Mouse (Mus musculus) urinary bladder, postnatal 10 days (tissue): ENCODE results near the gene Grcc10.

ENCODE experiments used
- DNase-seq: peaks from one replicate; pipeline ENCODE4 v3.0.0; 2022; ENCODE audit warnings: low spot score

Gene Grcc10

DNA sequence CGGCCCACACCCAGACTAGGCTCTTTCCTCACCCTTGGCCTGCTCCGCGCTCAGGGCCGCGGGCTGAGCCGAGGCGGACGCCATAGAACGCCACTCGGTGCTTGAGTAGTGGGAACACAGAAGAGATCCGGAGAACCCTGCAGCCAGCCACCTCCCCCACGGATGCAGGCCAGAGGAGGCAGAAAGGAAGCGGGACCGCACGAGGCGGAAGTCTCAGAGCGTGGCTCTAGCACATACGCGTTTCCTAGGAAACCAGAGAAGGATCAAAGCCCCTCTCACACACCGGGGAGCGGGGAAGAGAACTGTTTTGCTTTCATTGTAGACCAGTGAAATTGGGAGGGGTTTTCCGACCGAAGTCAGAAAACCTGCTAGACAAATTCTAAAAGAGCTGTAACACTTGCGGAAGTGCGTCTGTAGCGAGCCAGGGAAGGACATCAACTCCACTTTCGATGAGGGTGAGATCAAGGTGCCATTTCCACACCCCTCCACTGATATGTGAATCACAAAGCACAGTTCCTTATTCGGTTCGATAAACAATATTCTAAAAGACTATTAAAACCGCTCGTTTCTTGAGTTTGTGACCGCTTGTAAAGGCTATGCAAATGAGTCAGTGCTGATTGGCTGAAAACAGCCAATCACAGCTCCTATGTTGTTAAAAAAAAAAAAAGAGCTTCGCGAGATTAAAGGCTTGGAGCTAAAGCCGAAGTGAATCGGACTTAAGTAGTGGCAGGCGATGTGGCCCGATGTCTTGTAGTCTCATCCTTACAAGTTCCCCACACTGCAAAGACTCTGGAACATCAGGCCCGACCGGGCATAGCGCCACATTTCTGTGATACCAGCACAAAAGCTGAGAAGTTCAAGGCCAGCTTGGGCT, at the start of gene Grcc10:
Gene Grcc10 (minus strand): TSS at position 487 of the 874 bp plus-strand sequence.
- no peak for DNase-seq

DNA sequence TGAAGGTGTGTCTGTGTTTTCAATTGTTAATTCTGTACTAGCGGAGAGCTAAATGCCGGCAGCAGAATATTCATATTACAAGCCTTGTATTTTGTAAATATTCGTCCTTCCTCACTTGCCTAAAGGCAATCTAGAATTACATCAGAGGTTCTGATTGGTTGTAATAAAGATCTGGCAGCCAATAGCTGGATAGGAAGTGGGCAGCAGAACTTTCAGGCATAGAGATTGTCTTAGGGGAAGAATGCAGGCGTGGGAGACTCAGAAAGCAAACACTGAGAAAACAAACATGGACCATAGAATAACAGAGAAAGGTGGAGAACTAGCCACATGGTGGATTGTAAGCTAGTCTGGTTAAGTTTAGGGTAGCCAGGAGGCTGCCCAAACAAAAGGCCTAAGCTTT, 48.9 kb upstream of the Grcc10 start:
- no peak for DNase-seq

DNA sequence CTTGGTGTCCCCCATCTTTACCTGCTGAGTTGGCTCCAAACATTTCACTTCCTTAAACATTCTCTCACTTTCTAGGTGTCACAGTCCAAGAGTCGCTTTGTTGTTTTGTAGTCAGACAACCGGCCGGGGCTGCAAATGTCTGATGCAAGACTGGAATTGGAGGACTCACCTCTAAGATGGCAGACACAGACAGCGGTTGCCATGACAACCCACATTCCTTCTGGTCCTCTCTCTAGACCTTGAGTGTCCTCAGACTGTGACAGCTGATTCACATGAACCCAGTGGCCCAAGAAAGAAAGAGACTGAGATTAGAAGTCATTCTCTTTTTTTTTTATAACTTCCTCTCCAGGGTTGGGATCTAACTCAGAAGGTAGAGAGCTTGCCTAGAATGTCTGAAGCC, 48.3 kb upstream of the Grcc10 start:
- no peak for DNase-seq

DNA sequence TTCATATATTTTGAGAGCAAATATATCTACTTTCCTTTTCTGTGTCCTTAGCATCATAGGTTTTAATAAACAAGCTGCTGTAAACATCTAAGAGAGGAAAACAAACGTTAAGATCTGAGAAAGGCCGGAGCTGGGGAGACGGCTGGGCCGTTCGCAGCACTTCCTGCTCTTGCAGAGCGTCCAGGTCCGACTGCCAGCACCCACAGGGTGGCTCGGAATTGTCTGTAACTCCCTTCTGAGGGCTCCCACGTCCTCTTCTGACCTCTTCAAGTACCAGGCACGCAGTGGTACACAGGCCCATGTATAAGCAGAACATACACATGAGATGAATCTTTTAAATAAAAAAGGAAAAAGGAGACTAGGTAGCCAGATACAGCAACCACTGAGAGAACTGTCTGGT, 46.5 kb upstream of the Grcc10 start:
- no peak for DNase-seq

DNA sequence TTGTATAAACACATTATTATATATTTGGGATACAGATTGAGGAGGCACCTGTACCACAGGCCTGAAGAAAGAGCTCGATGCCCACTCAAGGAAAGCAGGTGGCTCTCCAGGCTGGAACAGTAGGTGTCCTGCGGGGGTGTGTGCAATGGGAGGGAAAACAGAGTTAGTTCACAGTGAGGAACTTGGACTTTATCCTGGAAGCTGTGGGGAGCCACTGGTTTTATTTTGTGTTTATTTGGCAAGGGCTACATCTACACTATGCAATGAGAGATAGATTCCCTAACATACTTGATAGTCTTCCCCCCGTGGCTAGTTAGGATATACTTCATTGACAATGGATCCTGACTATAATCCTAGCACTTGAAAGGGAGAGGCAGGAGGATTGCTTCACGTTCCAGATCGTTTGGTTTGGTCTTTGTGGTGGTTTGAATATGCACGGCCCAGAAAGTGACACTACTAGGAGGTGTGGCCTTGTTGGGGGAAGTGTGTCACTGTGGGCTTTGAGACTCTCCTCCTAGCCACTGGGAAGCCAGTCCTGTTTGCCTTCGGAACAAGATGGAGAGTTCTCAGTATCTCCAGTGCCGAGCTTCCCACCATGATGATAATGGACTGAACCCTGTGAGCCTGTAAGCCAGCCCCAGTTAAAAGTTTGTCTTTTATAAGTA, 45.7 kb upstream of the Grcc10 start:
- DNase-seq, result no peak

DNA sequence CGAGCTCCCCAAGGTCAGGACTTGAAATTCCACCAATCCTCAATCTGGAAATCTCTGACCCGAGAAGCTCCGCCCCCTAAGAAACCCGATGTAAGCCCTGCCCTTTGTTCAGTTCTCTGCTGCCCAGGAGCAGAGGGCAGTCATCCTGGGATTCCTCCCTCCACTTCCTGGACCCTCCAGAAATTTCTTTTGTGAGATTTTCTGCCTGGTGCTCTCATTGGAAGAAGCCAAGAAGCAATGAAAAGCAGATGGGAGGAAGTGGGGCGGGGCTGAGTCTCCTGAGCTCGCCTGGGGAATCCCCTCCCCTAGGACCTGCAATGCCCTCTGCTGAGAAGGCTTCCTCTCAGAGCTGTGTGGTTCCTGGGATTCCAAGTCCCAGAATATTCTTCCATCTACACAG, 41.3 kb upstream of the Grcc10 start:
- DNase-seq, result no peak

DNA sequence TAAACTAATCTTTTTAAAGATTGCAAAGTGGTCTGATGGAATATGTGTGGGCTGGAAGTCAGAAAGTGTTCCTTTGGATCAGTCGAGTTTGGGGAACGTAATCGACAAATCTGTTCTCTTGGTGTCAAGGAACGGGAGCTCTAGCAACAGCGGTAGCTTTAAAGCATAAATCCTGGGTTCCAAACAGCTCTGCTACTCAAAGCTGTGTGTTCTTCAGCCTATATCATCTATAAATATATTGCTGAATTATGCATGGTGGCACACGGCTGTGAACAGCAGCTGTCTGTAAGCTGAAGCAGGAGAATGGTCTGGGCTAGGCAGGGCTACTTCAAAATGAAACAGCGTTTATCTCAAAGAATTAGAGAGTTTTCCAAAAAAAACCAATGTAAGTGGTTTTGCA, 39.7 kb upstream of the Grcc10 start:
- DNase-seq, result no peak

DNA sequence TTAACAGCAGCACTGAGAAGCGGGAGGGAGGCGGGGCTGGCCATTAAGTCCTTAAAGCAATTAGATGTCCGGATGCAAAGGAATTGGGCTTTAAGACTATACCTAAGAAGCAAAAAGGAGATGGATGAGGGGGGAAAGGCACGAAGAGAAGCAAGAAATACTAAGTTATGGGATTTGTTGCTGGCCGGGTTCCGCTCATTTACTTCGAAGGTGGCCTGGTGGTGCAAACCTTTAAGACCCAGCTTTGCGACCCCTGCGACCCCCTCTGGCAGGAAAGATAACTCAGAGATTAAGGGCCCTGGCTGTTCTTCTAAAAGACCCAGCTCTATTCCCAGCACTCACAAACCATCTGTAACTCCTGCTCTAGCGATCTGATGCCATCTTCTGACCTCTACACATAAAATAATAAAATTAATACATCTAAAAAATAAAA, 38.8 kb upstream of the Grcc10 start:
- no peak for DNase-seq

DNA sequence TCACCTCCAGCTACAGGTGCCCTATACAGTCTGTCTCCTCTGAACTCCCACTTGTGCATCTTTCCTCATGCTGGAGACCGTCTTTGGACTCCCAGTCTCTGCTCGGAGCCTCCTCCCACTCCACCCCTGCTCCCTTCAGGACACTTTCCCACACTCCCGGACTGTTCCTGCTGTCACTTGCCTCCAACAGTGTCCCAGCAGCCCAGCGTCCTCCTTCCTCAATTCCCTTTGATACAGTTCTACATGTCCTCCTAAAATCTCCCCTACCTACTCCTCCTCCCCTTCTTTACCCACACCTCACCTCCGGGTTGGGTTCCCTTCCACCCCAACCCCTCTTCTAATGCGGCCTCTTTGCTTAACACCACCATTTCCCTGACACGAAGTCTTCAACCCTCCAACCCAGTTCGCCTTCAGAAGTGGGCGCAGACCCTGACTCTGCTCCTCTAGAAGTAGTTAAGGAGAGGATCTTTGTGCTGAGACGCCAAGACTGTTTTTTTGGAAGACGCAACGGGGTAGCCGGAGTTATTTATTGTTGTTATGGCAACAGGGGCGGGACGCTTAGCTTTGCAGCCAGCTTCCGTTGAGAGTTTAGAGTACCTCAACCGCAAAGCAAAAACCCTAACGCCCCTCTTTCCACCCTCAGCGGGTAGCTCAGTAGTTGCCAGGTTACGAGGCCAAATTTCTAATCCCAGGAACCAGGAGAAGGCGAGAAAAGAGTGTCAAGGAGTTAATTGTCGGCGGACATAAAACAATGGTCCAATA, 38.2 kb upstream of the Grcc10 start, which contains the start of gene Lrrc23:
Gene Lrrc23 (minus strand): TSS at position 506 of the 762 bp plus-strand sequence.
- DNase-seq, result no peak

DNA sequence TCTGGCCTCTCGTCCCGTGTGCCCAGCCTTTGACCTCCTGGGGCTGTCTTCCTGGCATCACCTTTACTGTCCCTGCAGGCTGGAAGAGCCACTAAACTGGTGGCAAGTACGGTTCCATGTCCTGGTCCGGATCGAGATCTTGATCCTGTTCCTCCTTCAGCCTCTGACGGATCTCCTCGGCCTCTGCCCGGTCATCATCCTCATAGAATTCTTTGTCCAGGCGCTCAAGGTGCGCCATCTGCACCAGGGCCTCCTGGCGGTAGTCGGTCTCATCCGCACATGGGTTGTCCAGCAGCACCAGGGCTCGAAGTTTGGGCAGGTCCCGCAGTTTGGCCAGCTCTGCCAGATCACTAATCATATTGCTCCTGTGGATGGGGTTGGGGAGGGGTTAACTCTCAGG, 29.3 kb upstream of the Grcc10 start:
- no peak for DNase-seq

DNA sequence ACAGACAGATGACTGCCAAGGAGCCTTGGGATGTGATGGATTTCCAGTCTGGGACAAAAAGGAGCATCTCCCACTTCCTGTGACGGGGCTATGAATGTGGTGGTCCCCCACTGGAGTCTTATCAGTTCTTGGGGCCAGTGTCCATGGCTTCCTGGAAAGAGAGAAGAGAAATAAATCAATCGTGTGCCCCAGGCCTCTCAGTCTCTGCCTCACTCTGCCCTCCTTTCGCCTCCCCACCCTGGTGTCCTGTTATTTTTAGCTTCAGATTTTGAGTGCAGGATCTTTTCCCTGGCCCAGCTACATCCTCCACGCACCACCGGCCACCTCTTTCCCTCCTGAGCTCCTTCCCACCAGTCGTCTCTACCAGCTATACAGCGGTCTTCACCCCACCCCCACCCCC, 28.8 kb upstream of the Grcc10 start:
- no peak for DNase-seq

DNA sequence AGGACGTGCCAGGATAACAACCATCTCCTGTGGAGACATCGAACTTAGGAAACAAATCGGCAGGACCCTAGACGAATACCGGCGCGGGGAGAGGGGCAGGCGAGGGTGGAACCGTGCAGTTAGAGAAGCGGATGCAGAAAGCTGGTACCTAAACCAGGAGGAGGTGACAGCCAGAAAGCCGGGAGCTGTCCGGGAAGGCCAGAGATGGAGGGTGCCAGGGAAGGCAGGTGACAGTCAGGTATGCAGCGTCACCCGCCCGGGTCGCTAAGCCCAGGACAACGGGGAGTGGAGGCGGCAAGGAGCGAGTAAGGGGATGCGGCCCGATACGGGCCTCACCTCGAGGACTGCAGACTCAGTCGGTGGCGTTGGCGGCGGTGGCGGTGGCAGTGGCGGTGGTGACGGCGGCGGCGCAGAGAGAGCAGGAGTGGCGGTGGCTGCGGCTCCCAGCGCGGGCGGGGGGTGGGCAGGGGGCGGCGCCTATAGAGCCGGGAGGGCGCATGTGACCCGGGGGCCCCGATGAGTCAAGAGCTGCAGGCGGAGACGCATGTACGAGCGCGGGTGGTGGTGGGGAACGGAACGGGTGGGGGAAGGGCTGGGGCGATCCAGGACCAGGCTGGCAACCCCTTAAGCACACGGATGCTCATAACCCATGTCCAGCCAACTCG, 28.1 kb upstream of the Grcc10 start, which contains the start of gene Eno2:
Gene Eno2 (minus strand): TSS at position 573 of the 665 bp plus-strand sequence.
- no peak for DNase-seq

DNA sequence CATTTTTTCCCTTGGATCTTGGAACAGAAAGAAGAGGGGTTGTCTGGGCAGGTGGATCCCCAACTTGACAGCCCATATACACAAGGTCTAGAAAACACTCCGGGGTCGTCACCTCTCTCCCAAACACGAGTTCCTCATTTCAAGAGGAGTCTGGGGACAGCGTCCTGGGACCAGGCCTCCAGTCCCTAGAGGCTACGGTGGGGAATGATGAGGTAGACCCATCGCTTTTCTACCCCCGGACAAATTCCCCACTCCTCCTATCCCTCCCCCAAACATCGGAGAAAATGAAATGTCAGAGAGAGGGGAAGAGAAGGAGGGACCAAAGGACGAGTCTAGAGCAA, 27.5 kb upstream of the Grcc10 start:
- no peak for DNase-seq

DNA sequence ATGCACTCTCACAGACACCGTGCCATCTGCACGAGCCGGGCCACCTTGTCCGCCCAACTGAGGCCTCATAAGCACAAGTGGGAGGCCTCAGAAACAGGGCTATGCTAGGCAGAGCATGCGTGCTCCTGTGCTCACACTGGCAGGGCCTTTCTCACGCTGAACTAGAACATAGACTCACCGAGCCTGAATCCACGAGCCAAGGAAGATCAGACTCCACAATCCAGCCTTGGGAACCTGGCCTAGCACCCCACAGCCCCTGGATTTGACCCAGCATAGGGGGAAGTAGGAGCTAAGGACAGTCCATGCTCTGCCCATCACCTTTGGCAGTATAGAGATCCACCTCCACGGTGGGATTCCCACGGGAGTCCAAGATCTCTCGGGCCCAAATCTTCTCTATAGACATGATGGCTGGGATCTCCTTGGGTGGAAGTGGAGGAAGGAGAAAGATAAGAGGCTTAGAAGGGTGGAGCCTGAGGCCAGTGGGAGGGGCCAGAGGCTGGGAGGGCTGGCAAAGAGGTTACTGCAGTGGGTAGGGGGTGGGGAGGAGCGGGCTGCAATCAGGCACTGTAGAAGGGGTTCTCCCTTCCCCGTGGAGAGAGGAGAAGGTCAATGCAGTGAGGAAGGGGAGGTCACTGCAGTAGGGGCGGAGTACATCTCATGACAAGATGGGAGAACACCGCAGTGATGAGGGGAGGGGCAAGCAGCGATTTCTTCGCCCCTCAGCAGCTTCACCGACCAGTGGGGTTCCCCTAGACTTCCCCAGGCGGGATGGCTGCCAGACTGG, 26.9 kb upstream of the Grcc10 start:
- DNase-seq, result no peak

DNA sequence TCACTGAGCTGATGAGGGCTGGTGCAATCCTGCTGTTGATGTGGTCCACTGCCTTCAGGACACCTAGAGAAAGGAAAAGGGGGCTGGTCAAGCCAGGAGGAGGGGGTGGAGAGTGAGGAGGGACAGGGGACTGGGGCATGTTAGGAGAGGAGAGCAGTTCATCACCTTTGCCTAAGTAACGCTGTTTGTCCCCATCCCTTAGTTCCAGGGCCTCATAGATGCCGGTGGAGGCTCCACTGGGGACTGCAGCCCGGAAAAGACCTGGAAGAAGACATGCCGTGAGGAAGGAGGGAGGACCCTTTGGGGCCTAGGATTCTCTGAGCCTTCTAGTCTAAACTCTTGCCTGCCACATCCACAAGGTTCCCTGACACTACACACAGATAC, 26.4 kb upstream of the Grcc10 start:
- no peak for DNase-seq

DNA sequence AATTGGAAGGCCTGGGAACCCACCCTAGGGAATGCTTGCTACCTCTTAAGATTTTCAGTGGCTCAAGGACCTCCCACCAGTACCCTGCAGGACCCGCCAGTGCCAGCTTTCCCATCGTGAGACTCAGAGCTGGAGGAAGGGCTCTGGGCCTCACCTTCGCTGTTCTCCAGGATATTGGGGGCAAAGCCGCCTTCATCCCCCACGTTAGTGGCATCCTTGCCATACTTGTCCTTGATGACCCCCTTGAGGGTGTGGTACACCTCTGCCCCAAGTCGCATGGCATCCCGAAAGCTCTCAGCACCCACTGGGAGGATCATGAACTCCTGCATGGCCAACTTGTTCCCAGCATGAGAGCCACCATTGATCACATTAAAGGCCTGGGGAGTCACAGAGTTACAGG, 24.8 kb upstream of the Grcc10 start:
- no peak for DNase-seq

DNA sequence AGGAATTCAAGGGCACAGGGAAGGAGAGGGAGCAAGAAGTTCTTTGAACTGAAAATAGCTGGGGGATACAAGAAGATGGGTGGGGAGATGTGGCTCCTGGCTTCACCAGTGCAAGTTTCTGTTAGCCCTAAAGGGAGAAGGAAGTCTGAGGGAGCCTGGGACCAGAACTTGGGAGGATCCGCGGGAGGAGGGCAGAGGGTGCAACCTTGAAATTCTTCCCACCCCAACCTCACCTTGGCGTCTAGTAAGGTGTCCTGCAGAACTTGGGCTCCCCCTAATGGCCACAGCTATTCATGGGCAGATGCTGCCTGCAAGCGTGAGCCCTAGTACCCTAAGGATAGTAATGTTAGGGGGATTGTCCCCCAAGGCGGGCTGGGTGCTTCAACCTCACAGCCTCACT, 18.1 kb upstream of the Grcc10 start:
- DNase-seq, result no peak

DNA sequence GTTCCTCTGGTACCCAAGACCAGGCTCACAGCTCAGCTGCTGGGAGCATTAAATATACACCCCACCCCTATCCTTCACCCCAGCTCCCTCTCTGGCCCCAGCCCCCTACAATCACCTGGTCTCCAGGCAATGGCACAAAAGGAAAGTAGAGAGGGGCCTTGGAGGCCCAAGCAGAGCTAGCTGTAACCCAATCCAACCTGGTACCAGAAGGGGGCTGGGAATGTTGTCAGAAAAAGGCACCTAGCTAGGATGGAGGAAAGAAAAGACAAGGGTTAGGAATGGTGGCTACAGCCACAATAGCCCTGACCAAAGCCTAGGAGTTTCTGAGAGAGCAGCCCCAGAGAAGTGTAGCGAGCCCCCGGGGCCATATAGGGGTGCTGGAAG, 17.7 kb upstream of the Grcc10 start:
- no peak for DNase-seq

DNA sequence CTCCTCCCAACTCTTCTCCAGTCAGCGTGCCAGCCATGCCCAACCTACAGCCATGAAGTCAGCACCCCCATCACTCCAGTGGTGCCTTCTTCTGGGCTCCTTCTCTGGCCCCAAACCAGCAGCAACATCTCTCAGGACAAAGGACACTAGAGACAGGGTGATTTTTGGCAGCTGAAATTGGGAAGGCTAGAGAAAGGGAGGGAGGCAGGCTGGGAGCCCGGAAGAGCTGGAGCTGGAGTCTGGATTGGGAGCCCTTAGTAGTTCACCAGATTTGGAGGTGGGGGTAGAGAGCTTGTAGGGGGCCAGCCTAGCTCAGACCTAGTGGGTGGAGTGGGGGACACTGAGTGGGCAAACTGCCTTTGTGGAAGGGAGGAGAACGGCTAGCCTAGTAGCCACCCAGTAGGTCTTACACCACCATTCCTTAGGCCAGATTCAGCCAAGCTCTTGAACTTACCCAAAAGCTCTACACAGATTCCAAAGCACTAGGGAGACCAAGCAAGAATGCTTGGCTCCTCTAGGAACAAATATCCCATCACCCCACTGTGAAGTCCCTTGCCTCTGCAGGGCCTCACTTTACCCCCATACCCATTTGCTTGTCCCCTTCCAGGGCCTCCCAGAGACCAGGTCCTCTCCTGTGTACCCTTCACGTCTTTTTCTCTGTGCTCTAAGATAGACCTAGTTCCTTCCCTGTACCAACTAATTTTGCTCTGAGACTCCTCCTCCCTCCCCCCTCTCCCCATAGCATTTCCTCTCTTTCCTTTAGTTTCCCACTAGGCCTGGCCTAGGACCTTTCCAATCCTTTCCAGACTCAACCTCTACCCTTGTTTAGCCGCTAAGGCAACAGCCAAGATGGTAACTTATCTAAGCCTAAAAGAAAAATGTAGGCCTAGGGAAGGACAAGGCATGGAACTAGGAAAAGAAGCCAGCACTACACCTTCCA, 17.0 kb upstream of the Grcc10 start:
- no peak for DNase-seq

DNA sequence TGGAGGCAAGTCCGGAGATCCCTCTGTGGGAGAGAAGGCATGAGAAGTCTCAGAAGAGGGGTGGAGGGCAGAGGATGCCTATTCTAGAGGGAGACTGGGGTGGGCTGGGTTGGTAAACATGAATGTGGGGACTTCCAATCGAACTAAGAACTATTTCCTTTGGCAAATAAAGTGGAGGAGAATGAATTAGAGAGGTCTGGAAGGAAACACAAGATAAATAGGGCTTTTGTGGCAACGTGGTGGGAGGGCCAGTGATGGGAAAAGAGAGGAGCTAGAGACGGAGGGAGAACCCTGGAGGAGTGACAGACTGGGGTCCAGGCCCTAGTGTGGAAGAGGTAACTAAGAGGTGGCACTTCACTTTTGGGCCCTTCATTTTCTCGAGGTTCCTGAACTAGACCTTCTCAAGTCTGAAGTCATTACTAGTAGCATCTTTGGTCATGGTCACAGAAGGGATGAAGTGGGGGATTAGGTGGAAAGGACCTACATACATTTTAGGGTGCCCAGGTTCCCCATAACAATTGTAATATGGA, 16.2 kb upstream of the Grcc10 start:
- DNase-seq, result no peak
